Mouse (Mus musculus) liver, adult 10 weeks (tissue): ENCODE data around the gene Asb6. TPM values are rescaled to one million over a fixed set of nuclear protein-coding genes. Genes with fewer than 3 reads are reported as not detected.

Experiments
- polyA plus RNA-seq: library from polyadenylated mRNA; stranded (reverse); fragments of 350-450 nt; fragmentation: Illumina TruSeq; extraction: RNeasy Lipid Tissue Mini Kit (QIAGEN cat#74804); gene quantifications from one replicate; pipeline ENCODE4 v1.2.3, GENCODE M21; 2014; ENCODE audit warnings: low read depth, low replicate concordance

The Asb6 gene
- polyA plus RNA-seq, result not detected

DNA sequence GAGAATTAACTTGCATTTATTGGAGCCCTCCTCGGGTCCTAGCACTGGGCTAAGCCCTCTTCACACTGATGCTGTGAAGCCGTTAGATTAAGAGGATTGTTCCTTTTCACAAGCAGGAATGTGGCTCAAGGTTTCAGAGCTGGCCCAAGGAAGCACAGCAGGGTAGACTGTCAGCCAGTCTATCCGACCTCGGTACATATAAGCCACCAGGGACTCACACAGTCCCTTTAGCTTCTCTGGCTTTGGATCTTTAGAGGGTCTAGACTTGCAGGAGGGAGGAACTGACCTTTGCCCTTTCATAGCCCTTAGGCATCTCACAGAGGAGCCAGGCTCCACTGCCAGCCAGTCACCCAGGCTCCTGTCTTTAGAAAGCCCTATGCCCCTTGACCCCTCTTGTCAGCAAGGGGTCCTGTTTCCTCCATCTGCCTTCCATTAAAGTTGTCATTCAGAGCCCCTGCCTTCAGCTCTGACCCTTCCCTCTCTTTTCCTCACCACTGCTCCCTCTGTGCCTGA lies at the start of gene Asb6:
Asb6 (minus strand) TSS at position 51 of the 513 bp plus-strand sequence.

DNA sequence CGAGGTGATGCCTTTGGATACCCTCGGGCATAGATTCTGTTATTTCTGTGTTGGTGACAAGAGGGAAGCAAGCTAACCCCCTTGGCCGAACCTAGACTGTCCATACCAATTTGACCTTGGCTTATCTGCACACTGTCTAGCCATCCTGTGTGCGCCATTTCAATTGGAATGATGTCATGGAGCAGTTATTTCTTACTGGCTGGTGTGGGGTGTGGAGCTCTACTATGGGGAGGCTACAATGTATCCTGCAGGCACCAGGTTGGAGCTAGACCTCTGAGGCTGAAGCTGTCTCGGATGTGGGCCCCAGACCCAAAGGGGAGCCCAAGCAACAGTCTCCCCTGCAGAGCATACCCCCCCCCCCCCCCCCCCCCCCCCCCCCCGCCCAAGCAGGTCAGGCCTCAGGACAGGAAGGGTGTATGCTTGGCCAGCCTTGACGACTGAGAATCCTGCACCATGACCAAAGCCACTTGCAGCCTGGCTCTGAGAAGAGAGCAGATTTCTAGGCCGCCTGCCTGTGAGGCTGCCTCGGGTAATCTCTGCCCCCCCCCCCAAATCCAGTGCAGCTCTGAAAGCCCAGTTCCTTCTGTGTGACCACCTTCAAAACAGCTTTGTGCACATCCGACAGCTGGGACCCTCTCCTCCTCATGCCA lies 4.4 kb upstream of the Asb6 start, which contains the start of gene Prrx2:
Prrx2 (plus strand) TSS at position 600 of the 650 bp plus-strand sequence.

DNA sequence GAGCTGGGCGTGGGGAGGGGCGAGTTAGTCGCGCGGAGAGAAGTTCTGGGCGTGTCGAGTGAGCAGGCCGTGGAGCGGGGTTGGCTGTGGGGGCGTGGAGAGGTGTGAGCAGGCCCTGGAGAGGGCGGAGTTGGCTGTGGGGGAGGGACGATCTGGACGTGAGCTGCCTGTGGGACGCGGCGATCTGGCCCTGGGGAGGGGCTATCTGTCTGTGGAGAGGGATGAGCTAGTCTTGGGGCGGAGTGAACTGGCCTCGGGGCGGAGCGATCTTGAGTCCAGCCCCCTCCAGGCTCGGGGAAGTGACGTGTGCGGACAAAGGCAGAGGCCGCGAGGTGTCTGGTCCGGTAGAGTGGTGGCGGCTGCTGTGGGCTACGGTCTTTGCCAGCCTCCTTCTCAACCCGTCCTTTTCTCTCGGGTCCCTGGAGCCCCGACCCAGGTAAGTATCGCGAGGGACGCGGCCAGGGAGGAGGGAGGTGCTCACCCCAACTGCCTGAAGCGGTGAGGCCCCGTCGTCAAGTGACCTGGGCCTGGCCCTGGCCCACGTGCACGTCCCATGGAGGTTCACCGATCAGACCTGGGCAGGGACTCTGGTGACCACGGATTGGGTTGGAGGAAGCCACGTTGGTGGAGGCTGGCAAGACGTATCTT lies 22.4 kb downstream of the Asb6 start, which contains the start of gene Ntmt1:
Ntmt1 (plus strand) TSS at position 179 of the 648 bp plus-strand sequence.

DNA sequence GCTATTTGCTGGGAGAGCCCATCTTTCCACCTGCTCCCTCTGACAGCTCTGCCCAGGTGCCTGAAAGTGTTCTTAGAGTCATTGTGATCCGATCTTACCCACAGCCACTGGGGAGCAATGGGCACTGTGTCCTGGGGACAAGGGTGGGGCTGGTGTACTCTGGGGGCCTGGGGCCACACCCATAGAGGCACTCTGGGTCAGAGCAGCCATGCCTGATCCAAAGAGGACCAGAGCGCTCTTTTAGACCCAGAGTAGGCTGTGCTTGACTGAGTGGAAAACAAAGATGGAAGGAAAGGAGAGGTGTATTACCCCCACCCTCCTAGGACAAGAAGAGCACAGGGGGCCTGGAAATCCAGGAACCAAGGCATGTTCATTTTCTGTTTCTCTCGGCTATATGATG lies 26.5 kb downstream of the Asb6 start, which contains the start of gene 1700001O22Rik:
1700001O22Rik (minus strand) TSS at position 58 of the 400 bp plus-strand sequence.

Other genes starting within 250 kb of the Asb6 start
- gene Cstad, start 235.3 kb downstream of the Asb6 start, polyA plus RNA-seq, result not detected
- not detected for gene 1700001O22Rik, start 26.7 kb downstream of the Asb6 start, polyA plus RNA-seq
- gene Ntmt1, start 22.5 kb downstream of the Asb6 start, polyA plus RNA-seq, result 0.58 TPM
- gene Prrx2, start 4.6 kb upstream of the Asb6 start, polyA plus RNA-seq, result not detected
- gene Ptges, start 99.5 kb upstream of the Asb6 start, polyA plus RNA-seq, result 0.26 TPM
- 13.8 TPM for gene Tor1b, start 122.6 kb upstream of the Asb6 start, polyA plus RNA-seq
- gene Tor1a, start 137.6 kb upstream of the Asb6 start, polyA plus RNA-seq, result 20.0 TPM
- 13.6 TPM for gene BC005624, start 151.9 kb upstream of the Asb6 start, polyA plus RNA-seq
- gene Usp20, start 151.9 kb upstream of the Asb6 start, polyA plus RNA-seq, result 0.45 TPM